Mouse (Mus musculus) C2C12 (cell line): ENCODE measurements around the gene Cyb561d1.

ENCODE experiments used
- CEBPB ChIP-seq: IDR thresholded peaks from one replicate; pipeline ENCODE4 v1.6.1; 2011; ENCODE audit warnings: low read depth, mild to moderate bottlenecking, control low read depth, moderate library complexity
- CTCF ChIP-seq: IDR thresholded peaks from one replicate; pipeline ENCODE4 v1.5.1; 2011; ENCODE audit not compliant: control insufficient read depth, insufficient read depth, insufficient read length
- FOSL1 ChIP-seq: IDR thresholded peaks from one replicate; pipeline ENCODE4 v1.8.0; 2011; ENCODE audit warnings: mild to moderate bottlenecking, low read length; ENCODE audit not compliant: poor library complexity, insufficient read depth, severe bottlenecking
- MAX ChIP-seq: IDR thresholded peaks from one replicate; pipeline ENCODE4 v1.6.1; 2011; ENCODE audit warnings: mild to moderate bottlenecking, control low read depth
- MYOD1 ChIP-seq: IDR thresholded peaks from one replicate; pipeline ENCODE4 v1.6.1; 2011; ENCODE audit warnings: low read depth; ENCODE audit not compliant: control insufficient read depth, insufficient read length
- MYOG ChIP-seq: IDR thresholded peaks from one replicate; pipeline ENCODE4 v1.6.1; 2011; ENCODE audit not compliant: control insufficient read depth, insufficient read length; ENCODE audit errors: extremely low read depth
- USF1 ChIP-seq: IDR thresholded peaks from one replicate; pipeline ENCODE4 v1.6.1; 2011; ENCODE audit warnings: low read depth, mild to moderate bottlenecking, control low read depth, moderate library complexity

GRCm38 (mm10) chr3:108231646-108232045 is 30.6 kb upstream of the Cyb561d1 start:
- TF ChIP-seq CTCF (no peak), MYOD1 (no peak), USF1 (no peak), MAX (no peak), FOSL1 (no peak), CEBPB (no peak), MYOG (no peak)
